Mouse (Mus musculus): Measurements from ENCODE around the gene Bhlhe41.
A peak's percentile ranks its signal among the peaks of the same experiment; 100 is the strongest.

Bhlhe41 gene

GRCm38 (mm10) chr6:145845611-145846010, 19.7 kb downstream of the Bhlhe41 start:
- DNase-seq (ENCODE audit: low spot score): no peak

- no peak for DNase-seq (ENCODE audit: low spot score)
Measured at GRCm38 (mm10) chr6:145835359-145835758, 30.0 kb downstream of the Bhlhe41 start.

DNA sequence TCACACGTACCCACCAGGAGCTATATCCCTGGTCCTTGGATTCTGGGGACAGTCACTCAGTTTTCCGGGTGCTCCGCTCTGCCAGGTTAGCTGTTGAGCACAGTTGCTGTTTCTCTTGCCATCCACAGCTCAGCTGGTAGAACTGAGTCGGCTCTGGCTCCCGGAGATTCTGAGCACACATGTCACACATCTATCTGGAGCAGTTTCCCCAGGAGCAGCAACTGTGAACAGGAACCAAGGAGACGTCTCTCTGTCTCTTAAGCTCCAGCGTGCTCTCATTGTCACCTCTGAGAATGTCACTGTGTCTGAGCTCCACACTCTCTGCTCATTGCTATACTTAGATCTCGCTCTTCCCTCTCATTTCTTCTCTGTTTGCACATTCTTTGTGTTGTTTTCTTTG, 32.4 kb downstream of the Bhlhe41 start:
- no peak for DNase-seq (ENCODE audit: low spot score)

- DNase-seq (ENCODE audit: low spot score): no peak
Measured at GRCm38 (mm10) chr6:145830617-145831016, 34.7 kb downstream of the Bhlhe41 start.

DNA sequence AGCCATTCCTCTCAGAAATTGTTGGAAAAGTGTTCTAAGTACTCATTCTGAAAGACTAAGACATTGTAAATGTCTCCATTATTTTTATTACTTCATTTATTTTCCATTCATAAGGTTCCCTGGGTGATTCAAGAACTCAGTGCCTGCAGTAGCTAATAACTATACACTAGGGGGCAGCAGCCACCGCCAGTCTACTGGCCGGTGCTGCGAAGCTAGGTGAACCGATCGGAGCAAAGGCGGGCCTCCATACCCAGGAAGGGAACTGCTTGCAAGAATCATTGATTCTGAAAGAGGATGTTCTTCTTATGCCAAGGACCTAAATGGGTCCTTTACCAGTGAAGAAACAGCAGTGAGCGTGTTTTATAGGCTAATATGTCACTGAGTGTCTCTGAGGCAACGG, 35.2 kb downstream of the Bhlhe41 start:
- DNase-seq (ENCODE audit: low spot score): peak; percentile 75

- DNase-seq (ENCODE audit: low spot score): no peak
Measured at GRCm38 (mm10) chr6:145829062-145829835, 36.1 kb downstream of the Bhlhe41 start.

- no peak for DNase-seq (ENCODE audit: low spot score)
Measured at GRCm38 (mm10) chr6:145826305-145826704, 39.1 kb downstream of the Bhlhe41 start.

GRCm38 (mm10) chr6:145823588-145824234, 41.6 kb downstream of the Bhlhe41 start:
- peak; percentile 40 for DNase-seq (ENCODE audit: low spot score)

- no peak for DNase-seq (ENCODE audit: low spot score)
Measured at GRCm38 (mm10) chr6:145823103-145823502, 42.3 kb downstream of the Bhlhe41 start.

DNA sequence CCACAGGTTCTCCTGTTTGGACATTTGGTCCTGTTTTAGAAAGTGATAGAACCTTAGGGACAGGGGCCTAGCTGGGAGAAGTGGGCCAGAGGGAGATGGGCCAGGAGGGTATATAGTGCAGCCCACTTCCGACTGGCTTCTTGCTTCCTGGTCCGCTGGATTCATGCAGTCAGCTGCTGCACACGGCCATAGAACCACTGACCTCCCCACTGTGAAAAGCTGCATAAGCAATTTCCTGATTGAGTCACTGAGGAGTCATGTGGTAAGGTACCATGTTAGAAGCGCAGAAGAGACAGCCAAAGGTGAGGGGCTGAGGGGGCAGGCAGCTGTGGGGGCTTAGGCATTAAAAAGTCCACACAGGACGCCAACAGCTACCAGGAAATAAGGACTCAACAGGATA, 43.1 kb downstream of the Bhlhe41 start:
- DNase-seq (ENCODE audit: low spot score): no peak

DNA sequence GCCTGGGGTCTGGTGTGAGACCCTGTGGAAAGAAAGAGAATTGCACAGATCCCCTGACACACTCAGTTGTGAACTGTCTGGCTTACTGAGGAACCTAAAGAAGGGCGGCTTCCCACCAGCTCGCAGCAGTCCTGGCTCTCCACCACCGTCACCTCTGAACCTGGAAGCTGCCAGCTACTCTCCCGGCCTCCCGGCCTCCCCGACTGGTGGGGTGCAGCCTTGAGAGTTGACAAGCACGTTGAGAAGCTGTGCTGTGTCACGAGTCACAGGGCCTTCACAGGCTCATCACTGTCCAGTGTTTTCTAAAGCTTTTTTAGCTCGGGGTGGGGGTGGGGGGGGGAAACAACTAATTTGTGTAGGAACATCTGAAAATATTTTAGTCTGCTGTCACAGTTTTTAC, 46.2 kb downstream of the Bhlhe41 start:
- DNase-seq (ENCODE audit: low spot score): no peak

DNA sequence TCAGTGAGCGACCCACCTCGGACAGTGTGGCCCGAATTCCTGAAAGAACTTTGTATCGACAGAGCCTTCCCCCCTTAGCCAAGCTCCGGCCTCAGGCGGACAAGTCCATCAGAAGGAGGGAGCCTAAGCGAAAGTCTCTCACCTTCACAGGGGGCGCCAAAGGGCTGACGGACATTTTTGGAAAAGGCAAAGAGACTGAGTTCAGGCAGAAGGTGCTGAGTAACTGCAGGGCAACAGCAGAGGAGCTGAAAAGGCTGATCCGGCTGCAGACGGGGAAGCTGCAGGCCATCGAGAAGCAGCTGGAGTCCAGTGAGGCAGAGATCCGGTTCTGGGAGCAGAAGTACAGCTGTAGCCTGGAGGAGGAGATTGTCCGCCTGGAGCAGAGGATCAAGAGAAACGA, 50.2 kb downstream of the Bhlhe41 start:
- DNase-seq (ENCODE audit: low spot score): no peak

GRCm38 (mm10) chr6:145811174-145811573, 54.2 kb downstream of the Bhlhe41 start:
- DNase-seq (ENCODE audit: low spot score): no peak

DNA sequence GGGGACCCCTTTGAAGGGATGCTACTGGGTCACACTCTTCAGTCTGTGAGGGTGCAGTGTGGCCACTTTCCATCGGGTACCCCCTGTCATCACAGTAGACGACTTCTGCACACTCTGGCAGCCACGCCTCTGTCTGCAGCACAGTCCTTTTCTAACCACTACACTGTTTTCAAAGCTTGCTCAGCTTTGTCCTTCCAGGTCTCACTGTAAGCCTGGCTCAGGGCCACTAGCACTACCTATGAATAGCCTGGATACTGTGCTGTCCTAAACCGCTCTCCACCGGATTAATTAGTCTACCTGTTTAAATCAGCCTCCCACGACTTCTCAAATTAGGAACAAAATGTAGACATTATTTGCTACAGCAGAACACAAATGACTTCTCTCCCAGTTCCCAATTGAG, 55.3 kb downstream of the Bhlhe41 start:
- no peak for DNase-seq (ENCODE audit: low spot score)

DNA sequence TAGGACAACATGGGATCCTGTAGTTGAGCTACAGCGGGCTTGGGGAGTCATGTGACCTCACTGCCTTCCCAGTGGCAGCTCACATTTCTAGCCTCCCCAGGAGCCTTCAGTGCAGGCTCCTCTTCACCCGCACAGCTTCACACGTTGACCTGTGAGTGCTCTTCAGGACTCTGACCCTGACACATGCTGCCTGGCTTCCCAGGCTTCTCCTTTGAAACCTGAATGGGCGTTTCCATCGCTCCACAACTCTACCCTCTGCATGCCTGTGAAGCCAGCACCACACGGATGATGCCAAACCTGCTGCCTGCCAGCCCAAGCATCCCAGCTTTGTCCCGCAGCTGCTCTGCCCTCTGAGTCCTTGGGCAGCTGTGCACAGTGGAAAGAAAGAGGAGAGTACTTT, 55.8 kb downstream of the Bhlhe41 start:
- no peak for DNase-seq (ENCODE audit: low spot score)
